Mouse (Mus musculus): ENCODE results near the gene Dnaja3. TPM values are rescaled to one million over a fixed set of nuclear protein-coding genes. Genes with fewer than 3 reads are reported as not detected.

Dnaja3 gene
- total RNA-seq, 1 experiment from 2014 or later, result 76.0 TPM

- no peak for ATAC-seq (replicated peaks in 1 of 2; ENCODE audit: insufficient read depth in 1 of 2, low FRiP score in 2 of 2, low TSS enrichment in 1 of 2, low read depth in 1 of 2, poor library complexity in 2 of 2, severe bottlenecking in 2 of 2)
Measured at GRCm38 (mm10) chr16:4604293-4604837, 35.4 kb upstream of the Dnaja3 start.

- ATAC-seq (replicated peaks in 1 of 2; ENCODE audit: insufficient read depth in 1 of 2, low FRiP score in 2 of 2, low TSS enrichment in 1 of 2, low read depth in 1 of 2, poor library complexity in 2 of 2, severe bottlenecking in 2 of 2), result no peak
Measured at GRCm38 (mm10) chr16:4605514-4606131, 34.2 kb upstream of the Dnaja3 start.

DNA sequence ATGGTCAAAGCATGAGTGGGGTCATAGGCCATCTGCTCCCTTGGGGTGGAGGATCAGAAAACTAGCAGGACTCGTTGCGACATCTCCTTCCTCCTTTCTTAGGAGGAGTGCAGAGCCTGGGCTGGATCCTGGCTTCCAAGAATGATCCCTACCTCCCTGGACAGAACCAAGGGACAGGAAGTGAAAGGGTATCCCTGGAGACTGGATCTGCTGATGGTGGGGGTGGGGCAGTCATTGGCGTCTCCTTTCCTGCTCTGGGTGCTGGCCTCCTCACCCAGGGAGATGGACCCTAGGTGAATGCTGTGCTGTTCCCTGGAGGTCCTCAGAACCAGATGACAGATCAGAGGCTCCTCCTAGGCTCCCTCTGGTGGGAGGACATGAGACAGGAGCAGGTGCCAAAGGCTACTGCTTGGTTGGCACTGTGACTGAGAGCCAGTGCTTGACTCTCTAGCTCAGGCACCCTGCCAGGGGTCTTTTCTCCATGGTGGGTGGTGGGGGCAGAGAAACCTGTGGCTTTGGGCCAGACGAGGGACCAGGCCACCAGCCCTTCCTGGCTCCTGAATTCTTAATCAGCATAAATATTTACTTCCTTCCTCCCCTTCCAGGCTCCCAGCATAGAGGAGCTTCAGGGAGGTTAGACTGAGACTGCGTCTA lies 33.2 kb upstream of the Dnaja3 start:
- peak in 1 of 2 experiments; percentile 32; a peak in 1 of 4 replicates for ATAC-seq (replicated peaks in 1 of 2; ENCODE audit: insufficient read depth in 1 of 2, low FRiP score in 2 of 2, low TSS enrichment in 1 of 2, low read depth in 1 of 2, poor library complexity in 2 of 2, severe bottlenecking in 2 of 2)

GRCm38 (mm10) chr16:4607818-4608531 lies 31.8 kb upstream of the Dnaja3 start:
- peak; percentile 68 to 72 for ATAC-seq (replicated peaks in 1 of 2; ENCODE audit: insufficient read depth in 1 of 2, low FRiP score in 2 of 2, low TSS enrichment in 1 of 2, low read depth in 1 of 2, poor library complexity in 2 of 2, severe bottlenecking in 2 of 2)

- no peak for ATAC-seq (replicated peaks in 1 of 2; ENCODE audit: insufficient read depth in 1 of 2, low FRiP score in 2 of 2, low TSS enrichment in 1 of 2, low read depth in 1 of 2, poor library complexity in 2 of 2, severe bottlenecking in 2 of 2)
Measured at GRCm38 (mm10) chr16:4608532-4609059, 31.2 kb upstream of the Dnaja3 start.

- ATAC-seq (replicated peaks in 1 of 2; ENCODE audit: insufficient read depth in 1 of 2, low FRiP score in 2 of 2, low TSS enrichment in 1 of 2, low read depth in 1 of 2, poor library complexity in 2 of 2, severe bottlenecking in 2 of 2), result no peak
Measured at GRCm38 (mm10) chr16:4611193-4611592, 28.6 kb upstream of the Dnaja3 start.

DNA sequence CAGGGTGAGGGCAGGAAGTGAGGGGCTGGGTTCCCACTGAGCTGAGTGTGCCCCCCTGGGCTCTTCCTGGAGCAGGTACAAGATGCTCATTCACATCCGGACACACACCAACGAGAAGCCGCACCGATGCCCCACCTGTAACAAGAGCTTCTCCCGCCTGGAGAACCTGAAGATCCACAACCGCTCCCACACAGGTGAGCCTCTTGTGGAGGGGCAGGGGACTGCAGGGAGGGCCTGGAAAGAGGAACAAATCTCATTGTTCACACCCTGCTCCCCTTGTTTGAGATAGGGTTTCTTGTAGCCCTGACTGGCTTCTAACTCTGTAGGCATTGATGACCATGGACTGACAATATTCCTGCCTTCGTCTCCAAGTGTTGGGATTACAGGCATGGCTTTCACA lies 28.1 kb upstream of the Dnaja3 start:
- no peak for ATAC-seq (replicated peaks in 1 of 2; ENCODE audit: insufficient read depth in 1 of 2, low FRiP score in 2 of 2, low TSS enrichment in 1 of 2, low read depth in 1 of 2, poor library complexity in 2 of 2, severe bottlenecking in 2 of 2)

DNA sequence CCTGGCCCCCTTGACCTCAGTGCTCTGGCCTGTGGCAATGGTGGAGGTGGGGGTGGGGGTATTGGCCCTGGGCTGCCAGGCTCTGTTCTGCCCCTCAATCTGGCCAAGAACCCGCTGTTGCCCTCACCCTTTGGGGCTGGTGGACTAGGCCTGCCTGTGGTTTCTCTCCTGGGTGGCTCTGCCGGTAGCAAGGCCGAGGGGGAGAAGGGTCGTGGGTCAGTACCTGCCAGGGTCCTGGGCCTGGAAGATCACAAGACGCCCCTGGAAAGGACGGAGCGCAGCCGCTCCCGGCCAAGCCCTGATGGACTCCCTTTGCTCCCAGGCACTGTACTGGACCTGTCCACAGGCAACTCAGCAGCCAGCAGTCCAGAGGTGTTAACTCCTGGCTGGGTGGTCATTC lies 26.1 kb upstream of the Dnaja3 start:
- no peak for ATAC-seq (replicated peaks in 1 of 2; ENCODE audit: insufficient read depth in 1 of 2, low FRiP score in 2 of 2, low TSS enrichment in 1 of 2, low read depth in 1 of 2, poor library complexity in 2 of 2, severe bottlenecking in 2 of 2)

DNA sequence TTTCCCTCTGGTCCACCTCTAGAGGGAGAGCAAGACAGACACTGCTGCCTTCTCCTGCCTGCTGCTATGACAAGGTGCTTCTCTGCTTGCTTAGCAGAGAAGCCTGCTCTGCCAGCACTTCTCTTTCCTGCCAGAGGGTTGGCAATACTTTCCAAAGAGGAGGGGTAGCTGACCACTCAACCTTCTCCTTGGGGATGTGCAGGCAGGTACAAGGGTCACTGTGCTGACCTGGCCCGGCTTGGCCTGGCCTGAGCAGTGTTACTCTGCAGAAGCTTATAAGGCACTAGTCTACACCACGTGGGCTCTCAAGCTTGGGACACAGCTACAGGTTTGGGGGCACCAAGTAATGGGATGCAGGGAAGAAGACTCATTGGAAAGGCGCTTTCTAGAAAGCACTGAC lies 25.1 kb upstream of the Dnaja3 start:
- no peak for ATAC-seq (replicated peaks in 1 of 2; ENCODE audit: insufficient read depth in 1 of 2, low FRiP score in 2 of 2, low TSS enrichment in 1 of 2, low read depth in 1 of 2, poor library complexity in 2 of 2, severe bottlenecking in 2 of 2)

DNA sequence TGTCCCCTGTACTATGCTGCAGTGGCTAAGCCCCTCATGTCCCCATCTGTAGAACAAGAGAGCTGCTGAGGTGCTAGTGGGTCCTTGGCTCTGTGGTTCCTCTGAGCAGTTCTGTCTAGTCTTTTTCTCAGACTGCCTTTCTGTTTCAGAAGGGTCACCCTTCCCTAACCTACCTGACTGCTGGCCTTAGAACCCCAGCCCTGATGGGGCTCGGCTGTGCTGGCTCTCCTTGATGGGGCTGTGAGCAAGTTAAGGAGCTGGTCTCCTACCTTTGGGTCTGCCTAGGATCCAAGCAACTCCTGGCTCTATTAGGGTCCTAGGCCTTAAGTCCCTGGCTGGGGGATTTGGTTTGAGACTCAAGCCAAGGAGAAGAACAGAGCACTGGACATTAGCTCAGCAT lies 24.5 kb upstream of the Dnaja3 start:
- ATAC-seq (replicated peaks in 1 of 2; ENCODE audit: insufficient read depth in 1 of 2, low FRiP score in 2 of 2, low TSS enrichment in 1 of 2, low read depth in 1 of 2, poor library complexity in 2 of 2, severe bottlenecking in 2 of 2), result no peak

GRCm38 (mm10) chr16:4616829-4617228 lies 23.0 kb upstream of the Dnaja3 start:
- ATAC-seq (replicated peaks in 1 of 2; ENCODE audit: insufficient read depth in 1 of 2, low FRiP score in 2 of 2, low TSS enrichment in 1 of 2, low read depth in 1 of 2, poor library complexity in 2 of 2, severe bottlenecking in 2 of 2), result no peak

DNA sequence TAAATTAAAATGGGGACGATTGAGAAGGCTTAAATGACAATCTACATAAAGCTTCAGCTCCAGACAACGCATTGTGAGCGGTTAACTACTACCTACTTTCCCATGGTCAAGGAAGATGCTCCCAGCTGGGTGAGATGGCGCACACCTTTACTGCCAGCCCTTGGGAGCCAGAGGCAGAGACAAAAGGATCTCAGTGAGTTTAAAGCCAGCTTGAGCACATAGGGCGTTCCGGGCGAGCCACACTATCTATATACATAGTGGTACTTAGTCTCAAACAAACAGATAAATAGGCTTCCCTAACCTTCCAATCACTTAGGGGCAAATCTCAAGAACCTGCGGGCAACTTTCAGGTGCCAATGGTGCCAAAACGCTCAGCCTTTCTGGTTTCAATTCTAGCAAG lies 15.7 kb upstream of the Dnaja3 start:
- 0 out of 4 replicates have a peak, but pooled peaks of 1 of the 2 experiments have one; percentile 4 for ATAC-seq (replicated peaks in 1 of 2; ENCODE audit: insufficient read depth in 1 of 2, low FRiP score in 2 of 2, low TSS enrichment in 1 of 2, low read depth in 1 of 2, poor library complexity in 2 of 2, severe bottlenecking in 2 of 2)

DNA sequence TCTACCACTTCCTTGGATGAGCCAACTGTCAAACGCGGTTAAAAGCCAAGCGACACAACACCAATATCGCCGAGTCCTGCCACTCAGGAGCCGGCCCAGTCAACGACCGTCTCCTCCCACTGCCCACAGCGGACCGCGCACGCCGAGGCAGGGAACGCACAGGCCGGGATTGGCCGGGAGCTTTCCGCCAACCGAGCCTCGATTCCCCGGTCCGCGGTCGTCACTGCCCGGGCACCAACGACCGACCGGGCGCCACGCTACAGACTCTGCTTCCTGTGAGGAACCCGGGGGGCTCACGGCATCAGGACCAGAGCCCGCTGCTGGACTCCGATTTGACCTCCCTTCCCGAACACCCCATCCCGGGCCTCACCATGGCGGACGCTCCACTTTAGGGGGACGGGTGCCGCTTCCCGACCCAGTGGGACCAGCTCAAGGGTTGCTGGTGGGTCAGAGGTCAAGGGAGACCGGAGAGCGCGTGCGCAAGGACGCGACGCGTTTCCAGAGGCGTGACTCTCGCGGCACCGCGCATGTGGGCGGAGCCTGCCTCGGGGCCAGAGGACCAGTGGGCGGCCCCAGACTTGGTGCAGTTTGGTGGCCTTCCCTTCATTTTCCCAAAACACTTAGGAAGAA lies 15.2 kb upstream of the Dnaja3 start, which contains the start of gene Pam16:
Gene Pam16 (minus strand): TSS at position 508 of the 630 bp plus-strand sequence.
- peak; percentile 83 to 84 for ATAC-seq (replicated peaks in 1 of 2; ENCODE audit: insufficient read depth in 1 of 2, low FRiP score in 2 of 2, low TSS enrichment in 1 of 2, low read depth in 1 of 2, poor library complexity in 2 of 2, severe bottlenecking in 2 of 2)

GRCm38 (mm10) chr16:4627105-4627504 lies 12.7 kb upstream of the Dnaja3 start:
- ATAC-seq (replicated peaks in 1 of 2; ENCODE audit: insufficient read depth in 1 of 2, low FRiP score in 2 of 2, low TSS enrichment in 1 of 2, low read depth in 1 of 2, poor library complexity in 2 of 2, severe bottlenecking in 2 of 2), result no peak

DNA sequence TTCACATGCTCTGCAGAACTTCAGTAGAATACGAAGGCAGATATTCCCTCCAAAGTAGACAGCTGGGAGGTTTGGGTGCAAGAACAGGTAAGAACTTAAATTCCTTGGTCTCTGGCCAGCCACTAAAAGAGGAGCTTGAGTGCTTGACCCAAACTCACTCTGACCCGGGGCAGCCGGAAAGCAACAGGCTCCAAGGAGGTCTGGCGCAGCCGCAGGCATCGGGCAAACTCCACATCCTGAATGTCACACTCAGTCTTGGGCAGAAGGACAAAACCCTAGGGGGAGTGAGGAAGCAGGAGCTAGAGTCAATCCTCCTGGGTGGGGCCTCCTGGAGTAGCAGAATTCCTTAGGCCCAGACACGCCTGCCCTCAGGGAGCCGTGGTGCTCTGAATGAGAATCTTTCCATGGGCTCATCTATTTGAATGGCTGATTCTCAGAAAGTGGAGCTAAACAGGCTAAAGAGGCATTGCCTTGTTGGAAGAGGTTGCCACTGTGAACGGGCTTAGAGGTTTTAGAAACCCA lies 10.8 kb upstream of the Dnaja3 start:
- ATAC-seq (replicated peaks in 1 of 2; ENCODE audit: insufficient read depth in 1 of 2, low FRiP score in 2 of 2, low TSS enrichment in 1 of 2, low read depth in 1 of 2, poor library complexity in 2 of 2, severe bottlenecking in 2 of 2), result no peak

DNA sequence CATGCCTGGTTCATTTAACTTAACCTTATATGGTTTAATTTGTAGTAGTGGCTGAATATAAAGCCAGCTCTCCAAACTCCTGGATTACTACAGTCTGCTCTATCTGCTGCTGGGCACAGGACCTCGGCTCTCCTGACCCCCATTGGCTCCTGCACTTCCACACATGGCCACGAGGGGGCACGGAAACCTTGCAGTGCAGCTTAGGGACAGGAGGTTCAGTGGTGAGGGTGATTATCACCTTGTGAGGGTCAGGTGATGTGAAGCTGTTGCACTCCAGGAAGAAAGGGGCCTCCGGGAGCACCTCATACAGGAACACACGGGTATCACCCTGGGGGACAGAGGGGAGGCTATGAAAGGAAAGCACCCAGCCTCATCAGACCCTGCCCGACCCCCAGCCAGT lies 9.8 kb upstream of the Dnaja3 start:
- peak; percentile 57 to 75 for ATAC-seq (replicated peaks in 1 of 2; ENCODE audit: insufficient read depth in 1 of 2, low FRiP score in 2 of 2, low TSS enrichment in 1 of 2, low read depth in 1 of 2, poor library complexity in 2 of 2, severe bottlenecking in 2 of 2)

DNA sequence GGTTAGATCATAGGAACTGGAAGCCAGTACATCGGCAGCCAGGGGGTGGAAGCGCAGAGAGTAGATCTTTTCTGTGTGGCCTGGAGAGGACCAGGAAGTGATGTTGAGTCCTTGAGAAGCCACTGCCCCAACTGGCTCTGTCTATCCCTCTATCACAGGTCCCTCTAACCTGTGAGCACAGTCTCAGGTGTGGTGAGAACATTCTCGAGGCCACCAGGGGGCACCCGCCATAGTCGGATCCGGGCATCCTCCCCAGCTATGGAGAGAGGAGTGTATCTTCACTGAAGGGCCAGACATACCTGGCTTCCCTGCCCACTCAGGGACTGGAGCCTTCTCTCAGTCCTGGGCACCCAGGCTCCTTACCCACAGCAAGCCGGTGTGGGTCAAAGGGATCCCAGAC lies 7.7 kb upstream of the Dnaja3 start:
- ATAC-seq (replicated peaks in 1 of 2; ENCODE audit: insufficient read depth in 1 of 2, low FRiP score in 2 of 2, low TSS enrichment in 1 of 2, low read depth in 1 of 2, poor library complexity in 2 of 2, severe bottlenecking in 2 of 2), result no peak
